Mouse (Mus musculus) limb, embryonic 14.5 days (tissue): ENCODE results near the gene Rgl3. TPM values are rescaled to one million over a fixed set of nuclear protein-coding genes. Genes with fewer than 3 reads are reported as not detected.

ENCODE experiments used
- ATAC-seq: fragments of 200-750 bp; cut with Nextera tagmentation; 2 replicates; pipeline ENCODE4 v1.8.0; 2017; ENCODE audit warnings: low read depth, moderate number of reproducible peaks, moderate TSS enrichment; ENCODE audit not compliant: low FRiP score
- DNase-seq: peaks from one replicate; pipeline ENCODE4 v3.0.0-alpha.2; 2015; ENCODE audit warnings: low spot score
- H3K27ac ChIP-seq: fragments of 300-500 bp; sonication (generic); replicated peaks from 2 replicates; pipeline ENCODE4 v1.5.1; 2014; ENCODE audit warnings: low read depth, mild to moderate bottlenecking, low read length, moderate library complexity, mixed read lengths
- H3K27me3 ChIP-seq: fragments of 300-500 bp; sonication (generic); 2 replicates; pipeline ENCODE4 v1.6.1; 2014; ENCODE audit warnings: low read length, mixed read lengths; ENCODE audit not compliant: control insufficient read depth, insufficient read depth
- H3K36me3 ChIP-seq: fragments of 300-500 bp; sonication (generic); 2 replicates; pipeline ENCODE4 v1.6.1; 2014; ENCODE audit warnings: mild to moderate bottlenecking, low read length, moderate library complexity, mixed read lengths; ENCODE audit not compliant: control insufficient read depth, insufficient read depth
- H3K4me1 ChIP-seq: fragments of 300-500 bp; sonication (generic); 2 replicates; pipeline ENCODE4 v1.6.1; 2014; ENCODE audit warnings: antibody characterized with exemption, low read length, mixed read lengths; ENCODE audit not compliant: control insufficient read depth, insufficient read depth
- H3K4me2 ChIP-seq: fragments of 300-500 bp; sonication (generic); replicated peaks from 2 replicates; pipeline ENCODE4 v1.6.1; 2014; ENCODE audit warnings: low read depth, mild to moderate bottlenecking, low read length, moderate library complexity; ENCODE audit not compliant: severe bottlenecking
- H3K4me3 ChIP-seq: fragments of 300-500 bp; sonication (generic); replicated peaks from 2 replicates; pipeline ENCODE4 v1.5.1; 2014; ENCODE audit warnings: low read length
- H3K9ac ChIP-seq: fragments of 300-500 bp; sonication (generic); 2 replicates; pipeline ENCODE4 v1.6.1; 2014; ENCODE audit warnings: mild to moderate bottlenecking, low read depth, low read length, moderate library complexity; ENCODE audit not compliant: severe bottlenecking
- H3K9me3 ChIP-seq: fragments of 300-500 bp; sonication (generic); 2 replicates; pipeline ENCODE4 v1.6.1; 2016; ENCODE audit warnings: low read length; ENCODE audit not compliant: control insufficient read depth
- POLR2A ChIP-seq: fragments of 200-500 bp; IDR thresholded peaks from 2 replicates; pipeline ENCODE4 v1.8.0; 2012; ENCODE audit warnings: inconsistent platforms, mild to moderate bottlenecking, moderate library complexity, borderline replicate concordance; ENCODE audit not compliant: insufficient read depth, insufficient read length; ENCODE audit errors: extremely low read depth
- WGBS: fragments of 180-500 bp; shearing (Covaris S2); extraction: QIAGEN DNeasy Blood & Tissue Kit; methylation state at CpG from one replicate; pipeline ENCODE4 v1.1.7; 2014; 5-methylcytosine and 5-hydroxymethylcytosine counted together
- polyA plus RNA-seq, 2 experiments: library from polyadenylated mRNA; depleted of rRNA in 1 of 2; stranded (reverse) in 1 of 2; unstranded in 1 of 2; fragments of >200 nt; fragmentation: Nextera tagmentation in 1 of 2; extraction: Ambion mirVana in 1 of 2; gene quantifications; 2 replicates each; pipeline versions ENCODE4 v1.2.1 to v1.2.3; 2012 to 2014

The Rgl3 gene
- polyA plus RNA-seq, 2 experiments = 1.1 to 3.2 TPM

GRCm38 (mm10) chr9:21947540-21948130, 41.6 kb downstream of the Rgl3 start:
- H3K4me1 ChIP-seq = no peaks in the 10 kb centered on the region
- H3K27ac ChIP-seq = no peak overlapping the region
- no peak for TF ChIP-seq POLR2A
- H3K36me3 ChIP-seq = no peaks in the 10 kb centered on the region
- H3K27me3 ChIP-seq = no peaks in the 10 kb centered on the region
- DNase-seq = no peak
- 7% methylated on average over 22 of the region's 28 CpGs for WGBS
- no peaks in the 10 kb centered on the region for H3K9me3 ChIP-seq
- no peak overlapping the region for H3K4me3 ChIP-seq
- H3K9ac ChIP-seq = no peak overlapping the region
- H3K4me2 ChIP-seq = no peak overlapping the region
- no peak for ATAC-seq

DNA sequence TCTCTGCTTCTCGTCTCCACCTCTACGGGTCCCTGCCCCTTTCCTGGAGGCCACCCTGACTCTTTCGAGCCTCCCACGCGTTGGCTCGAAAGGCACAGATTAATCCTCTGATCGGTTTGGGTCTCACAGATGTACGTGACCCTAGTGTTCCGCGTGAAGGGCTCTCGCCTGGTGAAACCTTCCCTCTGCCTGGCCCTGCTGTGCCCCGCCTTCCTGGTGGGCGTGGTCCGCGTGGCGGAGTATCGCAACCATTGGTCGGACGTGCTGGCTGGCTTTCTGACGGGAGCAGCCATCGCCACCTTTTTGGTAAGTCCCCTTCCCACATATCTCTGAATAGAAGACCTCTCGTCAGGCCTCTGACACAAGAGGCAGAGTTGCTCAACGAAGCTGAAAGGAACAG, 45.0 kb downstream of the Rgl3 start:
- DNase-seq (no peak), ATAC-seq (no peak)
- Histone ChIP-seq H3K4me3 (no peak overlapping the region), H3K4me1 (no peaks in the 10 kb centered on the region), H3K36me3 (peaks cover 8% of the 10 kb centered on the region; the same call in 1 of the 2 replicates), H3K27ac (no peak overlapping the region), H3K4me2 (no peak overlapping the region), H3K9me3 (no peaks in the 10 kb centered on the region), H3K9ac (no peak overlapping the region), H3K27me3 (no peaks in the 10 kb centered on the region)
- TF ChIP-seq POLR2A = no peak
- WGBS = 23% methylated on average over 23 of the region's 23 CpGs

GRCm38 (mm10) chr9:21943638-21944037, 45.6 kb downstream of the Rgl3 start:
- Histone ChIP-seq H3K4me1 (no peaks in the 10 kb centered on the region), H3K36me3 (peaks cover 8% of the 10 kb centered on the region; the same call in 1 of the 2 replicates), H3K9ac (no peak overlapping the region), H3K27me3 (no peaks in the 10 kb centered on the region), H3K4me3 (no peak overlapping the region), H3K4me2 (no peak overlapping the region), H3K27ac (no peak overlapping the region), H3K9me3 (no peaks in the 10 kb centered on the region)
- ATAC-seq (no peak), DNase-seq (no peak)
- no peak for TF ChIP-seq POLR2A
- 42% methylated on average over 12 of the region's 12 CpGs for WGBS

GRCm38 (mm10) chr9:21943046-21943445, 46.2 kb downstream of the Rgl3 start:
- H3K9ac ChIP-seq = no peak overlapping the region
- no peak overlapping the region for H3K27ac ChIP-seq
- no peak for TF ChIP-seq POLR2A
- ATAC-seq (no peak), DNase-seq (no peak)
- H3K27me3 ChIP-seq = no peaks in the 10 kb centered on the region
- WGBS = 77% methylated on average over 11 of the region's 12 CpGs
- no peaks in the 10 kb centered on the region for H3K4me1 ChIP-seq
- H3K9me3 ChIP-seq = no peaks in the 10 kb centered on the region
- H3K4me3 ChIP-seq = no peak overlapping the region
- no peak overlapping the region for H3K4me2 ChIP-seq
- H3K36me3 ChIP-seq = peaks cover 8% of the 10 kb centered on the region; the same call in 1 of the 2 replicates

DNA sequence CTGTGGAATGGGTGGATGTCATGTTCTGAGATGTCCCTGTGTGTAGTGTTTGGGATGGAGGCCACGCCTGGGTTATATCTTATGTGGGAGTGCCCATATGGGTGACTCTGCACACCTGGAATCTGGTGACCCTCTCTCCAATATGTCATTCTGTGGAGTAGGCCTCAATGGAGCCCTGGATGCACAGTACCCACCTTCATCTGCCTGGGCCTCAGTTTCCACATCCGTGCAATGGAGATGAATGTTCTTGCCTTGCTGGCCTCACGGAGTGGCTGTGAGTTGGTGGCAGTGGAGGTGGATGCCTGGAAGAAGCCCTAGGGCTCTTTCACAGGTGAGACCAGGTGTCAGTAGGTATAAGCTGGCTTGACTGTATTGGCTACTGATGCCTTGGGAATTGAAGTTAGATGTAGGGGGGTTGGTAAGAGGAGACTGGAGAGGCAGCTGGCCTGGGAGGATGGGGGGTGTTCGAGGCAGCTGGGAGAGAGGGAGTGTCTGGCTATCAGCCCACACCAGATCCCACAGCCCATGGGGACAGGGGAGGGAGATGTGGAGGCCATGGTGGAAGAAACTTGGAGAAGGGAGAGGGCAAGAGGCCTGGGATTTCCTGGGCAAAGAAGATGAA, 50.9 kb downstream of the Rgl3 start:
- 82% methylated on average over 4 of the region's 4 CpGs for WGBS

More for the DNA sequence above, 50.9 kb downstream of the Rgl3 start:
- no peaks in the 10 kb centered on the region for H3K27me3 ChIP-seq
- peaks cover 3% of the 10 kb centered on the region; the same call in 1 of the 2 replicates for H3K4me1 ChIP-seq
- DNase-seq (no peak), ATAC-seq (no peak)
- H3K4me2 ChIP-seq = no peak overlapping the region
- H3K4me3 ChIP-seq = no peak overlapping the region
- no peaks in the 10 kb centered on the region for H3K9me3 ChIP-seq
- H3K36me3 ChIP-seq = peaks cover 8% of the 10 kb centered on the region; the same call in 1 of the 2 replicates
- no peak overlapping the region for H3K9ac ChIP-seq
- no peak for TF ChIP-seq POLR2A
- no peak overlapping the region for H3K27ac ChIP-seq
